Mouse (Mus musculus): ENCODE results near the gene Col4a3bp.
"Not testable (repeated sequence)": the region's sequence is repeated elsewhere in the genome, so short reads cannot be mapped to it uniquely, and the experiment has no call there.

Gene Col4a3bp

DNA sequence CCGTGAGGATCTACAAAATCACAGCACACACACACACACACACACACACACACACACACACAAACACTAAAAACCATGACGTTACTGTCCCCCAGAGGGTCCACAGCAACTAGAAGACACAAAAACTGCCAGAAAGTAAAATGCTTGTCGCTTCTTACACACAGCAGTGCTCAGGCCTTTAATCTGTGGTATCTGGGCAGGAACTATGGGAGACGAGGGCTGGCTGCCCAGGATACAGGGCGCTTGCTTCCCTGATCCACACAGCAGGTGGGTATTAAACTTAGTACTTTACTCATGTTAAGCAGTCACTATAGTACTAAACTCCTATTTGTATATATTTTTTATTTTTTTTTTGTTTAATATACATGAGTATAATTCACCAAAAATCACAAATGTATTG is 103.4 kb downstream of the Col4a3bp start:
- no peak for DNase-seq (ENCODE audit: low spot score)

GRCm38 (mm10) chr13:96653041-96653440 is 110.6 kb downstream of the Col4a3bp start:
- DNase-seq (ENCODE audit: low spot score): no peak

GRCm38 (mm10) chr13:96656673-96657072 is 114.3 kb downstream of the Col4a3bp start:
- DNase-seq (ENCODE audit: low spot score): no peak

- no peak for DNase-seq (ENCODE audit: low spot score)
Measured at GRCm38 (mm10) chr13:96658936-96659335, 116.5 kb downstream of the Col4a3bp start.

DNA sequence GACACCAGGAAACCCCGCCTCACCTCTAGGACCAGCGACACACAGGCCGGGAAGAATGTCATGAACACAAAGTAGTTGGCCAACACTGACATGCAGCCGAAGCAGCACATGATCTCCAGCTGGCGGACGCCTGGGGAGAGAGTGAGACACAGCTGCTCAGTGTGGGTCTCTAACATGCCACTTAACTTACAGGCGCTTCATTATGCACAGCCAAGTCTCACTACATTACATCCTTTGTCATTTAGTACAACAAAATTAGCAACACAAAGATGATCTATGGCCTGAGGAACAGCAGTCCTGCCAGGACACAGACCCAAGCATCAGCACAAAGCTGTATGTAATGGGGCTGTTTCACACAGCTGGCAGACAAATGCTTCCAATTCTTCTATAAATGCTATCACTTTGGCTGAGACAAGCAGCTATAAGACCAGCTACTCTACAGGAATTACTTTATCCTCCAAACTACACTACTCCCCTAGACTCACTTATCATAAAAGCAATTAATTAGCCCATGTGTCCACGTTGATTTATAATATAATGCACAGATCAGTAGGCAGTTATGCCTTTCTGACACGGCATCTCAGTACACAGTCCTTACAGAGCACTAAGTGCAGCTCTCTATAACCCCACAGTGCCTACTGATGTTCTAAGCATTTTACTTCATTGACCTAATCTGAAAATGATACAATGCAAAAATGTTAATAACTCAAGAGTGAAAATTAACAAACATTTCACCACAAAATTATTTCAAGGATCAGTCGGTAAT is 117.9 kb downstream of the Col4a3bp start:
- DNase-seq (ENCODE audit: low spot score): no peak

DNA sequence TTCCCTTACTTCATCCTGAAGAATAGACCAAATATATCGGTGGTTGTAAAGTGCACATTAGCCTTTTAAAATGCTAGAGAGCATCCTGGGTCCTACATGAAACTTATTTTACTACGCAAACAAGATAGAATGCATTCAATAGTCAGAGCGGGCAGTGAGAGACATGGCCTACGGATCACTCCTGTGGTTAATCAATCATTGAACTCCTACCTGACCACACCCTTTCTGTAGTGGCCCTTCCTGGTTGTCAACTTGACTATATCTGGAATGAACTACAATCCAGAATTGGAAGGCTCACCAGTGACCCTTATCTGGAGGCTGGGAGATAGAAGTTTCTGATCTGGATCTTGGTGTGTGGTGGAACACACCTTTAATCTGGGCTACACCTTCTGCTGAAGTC is 120.7 kb downstream of the Col4a3bp start:
- not testable (repeated sequence) for DNase-seq (ENCODE audit: low spot score)

DNA sequence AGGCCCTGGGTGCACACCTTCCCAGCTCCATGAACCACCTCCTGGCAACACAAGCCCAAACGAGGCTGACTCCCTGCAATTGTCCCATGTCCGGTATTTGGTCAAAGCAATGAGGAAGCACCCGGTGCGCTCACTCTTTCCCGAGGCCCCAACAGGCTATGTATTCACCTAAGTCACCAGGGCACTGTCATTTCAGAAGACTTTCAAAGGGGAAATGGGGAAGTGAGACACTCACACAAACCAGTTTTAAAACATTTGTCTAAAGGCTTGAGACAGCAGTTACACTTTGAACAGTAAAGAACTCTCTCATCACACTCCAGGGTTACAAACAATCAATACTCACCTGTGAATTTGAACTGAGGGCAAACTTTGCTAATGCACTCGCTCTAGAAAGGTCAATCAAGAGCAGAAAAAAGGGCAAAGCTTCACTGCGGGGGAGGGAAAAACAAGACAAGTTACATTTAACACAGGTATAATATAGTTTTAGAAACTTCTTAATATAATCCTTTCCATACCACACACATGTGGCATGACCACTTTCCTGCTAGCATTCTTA is 122.1 kb downstream of the Col4a3bp start:
- DNase-seq (ENCODE audit: low spot score): no peak

GRCm38 (mm10) chr13:96670019-96670405 is 127.6 kb downstream of the Col4a3bp start:
- DNase-seq (ENCODE audit: low spot score): no peak

DNA sequence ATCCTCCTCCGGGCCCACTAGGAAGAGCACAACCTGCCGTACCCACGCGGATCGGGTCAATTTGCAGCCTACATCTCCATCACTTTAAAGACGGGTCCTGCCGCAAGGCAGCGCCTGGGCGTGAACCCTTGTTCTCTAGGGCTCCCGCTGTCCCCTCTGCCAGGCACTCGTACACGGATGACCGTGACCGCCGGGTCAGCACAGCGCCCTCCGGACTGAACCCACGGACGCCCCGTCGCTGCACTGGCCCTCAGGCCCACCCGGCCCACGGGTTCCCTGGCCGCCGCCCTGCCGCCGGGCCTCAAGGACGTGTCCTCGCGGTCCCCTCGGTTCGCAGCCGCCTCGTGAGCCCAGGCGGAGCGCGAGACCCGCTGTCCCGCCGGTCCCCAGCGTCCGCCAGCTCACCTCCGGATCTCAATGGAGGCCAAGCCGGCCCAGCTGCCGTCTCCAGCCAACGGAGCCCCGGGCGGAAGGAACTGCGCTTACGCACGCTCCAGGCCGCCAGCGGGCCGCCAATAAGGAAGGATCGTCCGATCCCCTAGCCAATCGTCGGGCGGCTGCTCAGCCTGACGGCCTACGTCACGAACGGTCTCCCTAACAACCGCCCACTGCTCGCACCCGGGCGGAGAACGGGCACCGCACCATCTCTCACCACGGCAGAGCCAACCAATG is 128.1 kb downstream of the Col4a3bp start, which contains the start of gene Hmgcr:
Gene Hmgcr, minus strand, starts transcription at position 531 of the 672 bp plus-strand sequence.
- DNase-seq (ENCODE audit: low spot score): peak; percentile 96

- no peak for DNase-seq (ENCODE audit: low spot score)
Measured at GRCm38 (mm10) chr13:96671078-96671905, 128.9 kb downstream of the Col4a3bp start.

GRCm38 (mm10) chr13:96671906-96672234 is 129.5 kb downstream of the Col4a3bp start:
- DNase-seq (ENCODE audit: low spot score): no peak

DNA sequence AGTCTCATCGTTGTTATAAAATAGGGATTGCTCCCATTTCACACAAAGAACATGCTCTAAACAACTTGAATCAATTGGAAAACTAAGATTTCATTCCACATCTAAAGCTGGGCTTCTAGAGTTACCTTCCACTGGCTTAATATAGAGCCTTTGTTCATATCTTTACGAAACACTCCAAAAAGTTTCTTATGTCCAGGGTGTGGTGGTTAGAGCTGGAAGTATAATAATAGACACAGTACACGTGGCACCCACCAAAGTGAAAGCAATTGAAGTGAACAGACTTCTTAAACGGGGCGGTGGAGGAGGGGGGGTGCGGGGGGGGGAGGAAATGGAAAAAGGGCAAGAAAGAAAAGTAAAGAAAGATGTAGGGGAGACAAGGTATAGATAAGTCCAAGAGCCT is 129.9 kb downstream of the Col4a3bp start:
- no peak for DNase-seq (ENCODE audit: low spot score)

- no peak for DNase-seq (ENCODE audit: low spot score)
Measured at GRCm38 (mm10) chr13:96673817-96674216, 131.4 kb downstream of the Col4a3bp start.

GRCm38 (mm10) chr13:96675756-96676155 is 133.3 kb downstream of the Col4a3bp start:
- no peak for DNase-seq (ENCODE audit: low spot score)

DNA sequence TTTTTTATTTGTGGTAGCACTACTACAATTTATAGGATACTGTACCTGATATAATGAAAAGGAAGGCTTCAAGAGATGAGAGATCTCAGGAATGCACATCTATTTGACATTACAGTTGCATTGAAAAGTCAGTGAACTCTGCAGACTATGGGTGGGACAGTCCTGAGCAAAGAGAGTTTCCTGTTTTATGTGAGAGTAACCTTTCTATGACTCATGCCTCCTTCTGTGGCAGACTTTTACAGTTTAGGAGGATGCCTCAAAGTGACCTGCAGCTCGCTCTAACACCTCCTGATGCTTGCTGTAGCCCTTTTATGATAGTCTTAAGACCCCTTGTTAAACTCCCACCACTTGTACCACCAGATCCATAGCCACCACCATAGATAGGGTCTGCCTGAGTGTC is 134.7 kb downstream of the Col4a3bp start:
- DNase-seq (ENCODE audit: low spot score): no peak

DNA sequence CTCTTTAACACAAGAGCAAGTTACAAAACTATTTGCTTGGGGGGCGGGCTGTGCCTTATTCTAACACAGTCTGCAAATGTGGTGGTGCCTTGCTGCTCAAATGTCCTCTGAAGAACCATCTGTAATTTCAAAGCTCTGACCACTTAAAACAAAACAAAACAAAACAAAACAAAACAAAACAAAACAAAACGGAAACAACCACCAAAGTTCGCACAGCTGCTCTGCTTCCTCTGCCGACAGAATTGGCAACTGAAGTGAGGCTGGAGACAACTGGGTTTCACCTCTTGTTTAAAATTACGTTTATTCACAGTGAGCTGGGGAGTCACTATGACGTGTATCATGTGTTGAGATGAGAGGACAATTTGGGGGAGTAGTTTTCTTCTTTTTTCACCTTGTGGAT is 136.2 kb downstream of the Col4a3bp start:
- DNase-seq (ENCODE audit: low spot score): no peak

DNA sequence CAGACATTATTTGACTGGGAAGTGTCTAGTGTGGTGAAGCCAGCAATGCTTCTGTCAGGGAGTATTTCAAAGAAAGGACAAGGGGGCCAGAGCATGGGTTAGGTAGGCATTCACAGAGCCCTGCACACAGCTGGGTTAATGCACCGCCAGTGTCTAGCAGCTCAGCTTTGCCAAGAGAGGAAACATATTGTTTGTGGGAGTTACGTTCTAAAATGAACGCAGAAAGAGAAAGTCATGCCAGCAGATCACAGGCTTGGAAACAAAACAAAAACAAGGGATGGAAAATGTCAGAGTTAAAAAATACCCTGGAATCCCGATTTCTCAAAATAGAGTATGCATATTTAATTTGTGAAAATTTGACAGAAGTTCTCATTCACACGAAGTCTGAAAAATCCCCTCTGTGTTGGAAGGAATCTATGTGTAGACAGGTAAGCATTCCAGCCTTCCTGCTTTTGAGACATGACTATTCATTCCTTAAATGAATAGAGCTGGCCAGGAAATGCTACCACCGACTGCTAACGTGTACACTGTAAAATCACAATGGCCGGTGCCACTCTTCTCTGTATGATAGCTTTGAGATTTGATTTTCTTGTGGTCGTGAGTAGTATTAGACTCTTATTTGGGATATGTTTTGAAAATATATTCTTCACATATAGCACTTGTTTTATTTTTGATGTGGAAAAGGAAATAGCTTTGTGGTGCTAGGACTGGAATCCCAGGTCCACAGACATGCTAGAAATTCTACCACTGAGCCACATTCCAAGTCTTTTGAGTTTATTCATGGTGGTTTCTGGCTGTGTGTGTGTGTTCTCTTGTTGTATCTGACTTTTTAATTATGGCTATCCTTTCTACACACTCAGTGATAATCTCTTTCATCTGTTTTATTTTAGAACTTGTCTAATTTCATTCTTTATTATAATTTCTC is 138.0 kb downstream of the Col4a3bp start:
- no peak for DNase-seq (ENCODE audit: low spot score)

GRCm38 (mm10) chr13:96681088-96681620 is 138.7 kb downstream of the Col4a3bp start:
- no peak for DNase-seq (ENCODE audit: low spot score)

- DNase-seq (ENCODE audit: low spot score): no peak
Measured at GRCm38 (mm10) chr13:96684779-96685178, 142.4 kb downstream of the Col4a3bp start.

- DNase-seq (ENCODE audit: low spot score): no peak
Measured at GRCm38 (mm10) chr13:96687261-96687660, 144.8 kb downstream of the Col4a3bp start.
